Mouse (Mus musculus): ENCODE results near the gene Camk2g. TPM values are rescaled to one million over a fixed set of nuclear protein-coding genes. Genes with fewer than 3 reads are reported as not detected.
A peak's percentile ranks its signal among the peaks of the same experiment; 100 is the strongest.

Camk2g gene
- polyA plus RNA-seq, 1 experiment from 2014 or later, result 36.5 TPM

- DNase-seq (ENCODE audit: low spot score), result no peak
- no peaks in the 10 kb centered on the region for H3K9me3 ChIP-seq (replicated peaks; ENCODE audit: low read length)
- no peak overlapping the region for H3K27ac ChIP-seq
- no peaks in the 10 kb centered on the region for H3K4me1 ChIP-seq (replicated peaks; ENCODE audit: insufficient read depth, low read length)
- no peak overlapping the region for H3K4me3 ChIP-seq (replicated peaks; ENCODE audit: low read depth, low read length)
- no peaks in the 10 kb centered on the region for H3K27me3 ChIP-seq (ENCODE audit: insufficient read depth, low read length)
- H3K36me3 ChIP-seq (ENCODE audit: insufficient read depth, low read length), result peaks cover 45% of the 10 kb centered on the region
- 0 out of 2 replicates have a peak overlapping the region, but pooled peaks have one; percentile 13 for H3K9ac ChIP-seq (ENCODE audit: low read depth, low read length)
- no peak for TF ChIP-seq CTCF (IDR thresholded peaks at IDR 0.05; ENCODE audit: low read depth)
- ATAC-seq (replicated peaks; ENCODE audit: low FRiP score, low read depth), result no peak
- WGBS, result 65% methylated on average over 9 of the region's 9 CpGs
- H3K4me2 ChIP-seq (ENCODE audit: low read length), result no peak overlapping the region
Measured at GRCm38 (mm10) chr14:20741301-20741700, 52.6 kb downstream of the Camk2g start.

DNA sequence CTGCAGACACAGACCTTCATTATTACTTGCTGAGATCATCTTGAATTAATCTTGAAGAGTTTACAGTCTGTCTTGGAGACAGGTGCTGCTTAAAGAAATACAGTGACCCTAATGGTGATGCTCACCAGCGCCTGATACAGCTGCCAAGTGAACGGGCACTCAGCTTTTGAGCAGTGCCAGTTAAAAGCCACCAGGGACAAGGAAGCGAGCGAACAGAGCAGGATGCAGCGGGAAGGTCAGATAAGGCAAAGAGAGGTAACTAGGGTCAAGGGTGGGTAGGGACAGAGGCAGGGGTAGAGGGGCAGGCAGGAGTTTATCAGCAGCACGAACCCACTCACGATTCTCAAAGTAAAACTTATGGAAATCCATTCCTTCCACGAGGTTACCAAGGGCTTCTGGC, 55.4 kb downstream of the Camk2g start:
- no peak for DNase-seq (ENCODE audit: low spot score)
- H3K4me2 ChIP-seq (ENCODE audit: low read length), result no peak overlapping the region
- no peak overlapping the region for H3K4me3 ChIP-seq (replicated peaks; ENCODE audit: low read depth, low read length)
- WGBS, result 86% methylated on average over 8 of the region's 8 CpGs
- H3K9me3 ChIP-seq (replicated peaks; ENCODE audit: low read length), result no peaks in the 10 kb centered on the region
- no peaks in the 10 kb centered on the region for H3K27me3 ChIP-seq (ENCODE audit: insufficient read depth, low read length)
- H3K36me3 ChIP-seq (ENCODE audit: insufficient read depth, low read length), result peaks cover 34% of the 10 kb centered on the region
- no peak overlapping the region for H3K27ac ChIP-seq
- H3K4me1 ChIP-seq (replicated peaks; ENCODE audit: insufficient read depth, low read length), result no peaks in the 10 kb centered on the region; the same call in 1 of the 2 replicates
- ATAC-seq (replicated peaks; ENCODE audit: low FRiP score, low read depth), result no peak
- no peak overlapping the region for H3K9ac ChIP-seq (ENCODE audit: low read depth, low read length)
- TF ChIP-seq CTCF (IDR thresholded peaks at IDR 0.05; ENCODE audit: low read depth), result no peak

- 40% methylated on average over 14 of the region's 14 CpGs for WGBS
- Histone ChIP-seq H3K9ac (ENCODE audit: low read depth, low read length) (no peak overlapping the region), H3K4me2 (ENCODE audit: low read length) (no peak overlapping the region), H3K27ac (no peak overlapping the region), H3K27me3 (ENCODE audit: insufficient read depth, low read length) (no peaks in the 10 kb centered on the region), H3K4me1 (replicated peaks; ENCODE audit: insufficient read depth, low read length) (no peaks in the 10 kb centered on the region; the same call in 1 of the 2 replicates), H3K4me3 (replicated peaks; ENCODE audit: low read depth, low read length) (no peak overlapping the region), H3K9me3 (replicated peaks; ENCODE audit: low read length) (no peaks in the 10 kb centered on the region), H3K36me3 (ENCODE audit: insufficient read depth, low read length) (peaks cover 29% of the 10 kb centered on the region)
- ATAC-seq (replicated peaks; ENCODE audit: low FRiP score, low read depth), result peak; percentile 27; the same call in 1 of the 2 replicates
- peak; percentile 75 for DNase-seq (ENCODE audit: low spot score)
- peak; percentile 85 for TF ChIP-seq CTCF (IDR thresholded peaks at IDR 0.05; ENCODE audit: low read depth)
Measured at GRCm38 (mm10) chr14:20737306-20737705, 56.6 kb downstream of the Camk2g start.

DNA sequence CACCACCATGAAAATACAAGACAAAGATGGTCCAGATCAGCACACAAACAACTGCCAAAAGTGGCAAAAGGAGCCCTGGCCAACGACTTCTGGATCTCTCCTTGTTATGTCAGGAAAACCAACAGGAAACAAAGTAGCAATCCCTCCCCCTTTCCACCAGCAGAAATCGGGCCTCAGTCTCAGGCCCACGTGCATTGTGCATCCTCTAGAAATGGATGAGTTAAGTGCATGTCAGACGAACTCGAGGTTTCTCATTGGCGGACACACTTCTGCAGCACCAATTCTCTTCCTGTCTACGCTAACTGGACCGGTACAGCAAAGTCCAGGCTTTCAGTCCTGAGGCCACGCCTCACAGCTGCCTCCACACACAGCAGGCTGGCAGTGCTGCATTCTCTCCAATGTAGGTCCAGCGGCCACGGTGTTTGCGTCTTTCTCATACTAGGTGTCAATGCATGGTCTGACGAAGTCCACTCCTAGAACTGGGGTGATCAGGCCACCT, 57.9 kb downstream of the Camk2g start:
- Histone ChIP-seq H3K9ac (ENCODE audit: low read depth, low read length) (no peak overlapping the region), H3K4me1 (replicated peaks; ENCODE audit: insufficient read depth, low read length) (no peaks in the 10 kb centered on the region; the same call in 1 of the 2 replicates), H3K9me3 (replicated peaks; ENCODE audit: low read length) (no peaks in the 10 kb centered on the region), H3K27me3 (ENCODE audit: insufficient read depth, low read length) (no peaks in the 10 kb centered on the region), H3K4me2 (ENCODE audit: low read length) (no peak overlapping the region), H3K27ac (no peak overlapping the region), H3K4me3 (replicated peaks; ENCODE audit: low read depth, low read length) (no peak overlapping the region), H3K36me3 (ENCODE audit: insufficient read depth, low read length) (peaks cover 21% of the 10 kb centered on the region)
- DNase-seq (ENCODE audit: low spot score) (no peak), ATAC-seq (replicated peaks; ENCODE audit: low FRiP score, low read depth) (no peak)
- no peak for TF ChIP-seq CTCF (IDR thresholded peaks at IDR 0.05; ENCODE audit: low read depth)
- 80% methylated on average over 13 of the region's 13 CpGs for WGBS

- Histone ChIP-seq H3K4me2 (ENCODE audit: low read length) (peak overlapping the region; percentile 88; the same call in 1 of the 2 replicates), H3K4me3 (replicated peaks; ENCODE audit: low read depth, low read length) (no peak overlapping the region), H3K9ac (ENCODE audit: low read depth, low read length) (no peak overlapping the region), H3K9me3 (replicated peaks; ENCODE audit: low read length) (no peaks in the 10 kb centered on the region), H3K27ac (peak overlapping the region; percentile 95; the same call in 1 of the 2 replicates), H3K4me1 (replicated peaks; ENCODE audit: insufficient read depth, low read length) (no peaks in the 10 kb centered on the region; the same call in 1 of the 2 replicates), H3K27me3 (ENCODE audit: insufficient read depth, low read length) (no peaks in the 10 kb centered on the region), H3K36me3 (ENCODE audit: insufficient read depth, low read length) (peaks cover 23% of the 10 kb centered on the region)
- no peak for TF ChIP-seq CTCF (IDR thresholded peaks at IDR 0.05; ENCODE audit: low read depth)
- no peak for DNase-seq (ENCODE audit: low spot score)
- no peak for ATAC-seq (replicated peaks; ENCODE audit: low FRiP score, low read depth)
- 61% methylated on average over 2 of the region's 2 CpGs for WGBS
Measured at GRCm38 (mm10) chr14:20735052-20735451, 58.8 kb downstream of the Camk2g start.

DNA sequence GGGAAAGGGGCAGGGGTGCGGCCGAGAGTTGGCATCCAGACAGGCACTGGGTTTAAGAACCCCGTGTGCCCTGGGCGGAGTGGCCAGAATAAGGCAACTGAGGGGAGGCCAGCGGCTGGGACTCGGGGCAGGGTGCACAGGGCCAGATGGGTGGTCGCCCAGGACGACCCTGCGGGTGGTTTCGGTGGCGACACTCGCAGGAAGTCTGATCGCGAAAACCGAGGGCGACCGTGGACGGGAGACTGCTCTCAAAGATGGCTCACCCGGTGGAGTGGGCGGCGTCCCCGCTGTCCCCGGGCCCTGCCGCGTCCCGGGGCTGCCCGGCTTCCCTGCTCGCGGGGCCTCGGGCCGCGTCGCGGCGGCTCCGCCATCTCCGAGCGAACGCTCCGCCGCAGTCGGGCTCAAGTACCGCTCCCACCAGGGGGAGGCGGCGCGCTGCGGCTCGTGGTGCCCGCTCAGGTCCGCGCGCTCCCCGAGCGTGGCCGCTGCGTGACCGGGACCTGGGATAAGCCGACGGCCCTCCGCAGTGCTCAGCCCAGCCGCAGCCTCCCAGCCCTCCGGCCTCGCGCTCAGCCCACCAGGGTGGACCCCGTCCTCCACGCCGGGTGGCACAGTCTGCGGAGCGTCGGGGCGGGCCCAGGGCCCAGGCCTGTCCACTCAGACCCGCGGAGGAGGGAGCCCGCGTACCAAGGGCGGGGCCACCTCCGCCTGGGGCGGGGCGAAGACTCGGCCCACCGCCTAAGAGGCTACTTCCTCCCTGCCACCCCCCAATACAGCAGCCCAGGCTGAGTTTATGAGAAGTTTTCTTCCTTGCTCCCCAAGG, 59.7 kb downstream of the Camk2g start, which contains the start of gene Ndst2:
Gene Ndst2 (minus strand): TSS at position 611 of the 823 bp plus-strand sequence.
- H3K4me3 ChIP-seq (replicated peaks; ENCODE audit: low read depth, low read length), result peak within 1 kb of the TSS; percentile 87
- H3K36me3 ChIP-seq (ENCODE audit: insufficient read depth, low read length), result peaks cover 28% of the 10 kb centered on the region
- TF ChIP-seq CTCF (IDR thresholded peaks at IDR 0.05; ENCODE audit: low read depth), result peak; percentile 9; the same call in 1 of the 2 replicates
- ATAC-seq (replicated peaks; ENCODE audit: low FRiP score, low read depth), result peak; percentile 97
- peak within 1 kb of the TSS; percentile 96 for H3K9ac ChIP-seq (ENCODE audit: low read depth, low read length)
- no peaks in the 10 kb centered on the region; the same call in 1 of the 2 replicates for H3K4me1 ChIP-seq (replicated peaks; ENCODE audit: insufficient read depth, low read length)
- WGBS, result under 1% methylated on average over 70 of the region's 81 CpGs
- peak within 1 kb of the TSS; percentile 88 for H3K4me2 ChIP-seq (ENCODE audit: low read length)
- DNase-seq (ENCODE audit: low spot score), result peak; percentile 96
- no peaks in the 10 kb centered on the region for H3K9me3 ChIP-seq (replicated peaks; ENCODE audit: low read length)
- no peaks in the 10 kb centered on the region for H3K27me3 ChIP-seq (ENCODE audit: insufficient read depth, low read length)
- H3K27ac ChIP-seq, result peak within 1 kb of the TSS; percentile 95

Data from kidney, postnatal 0 days (tissue).